Mouse (Mus musculus): Measurements from ENCODE around the gene Tnks1bp1.

DNA sequence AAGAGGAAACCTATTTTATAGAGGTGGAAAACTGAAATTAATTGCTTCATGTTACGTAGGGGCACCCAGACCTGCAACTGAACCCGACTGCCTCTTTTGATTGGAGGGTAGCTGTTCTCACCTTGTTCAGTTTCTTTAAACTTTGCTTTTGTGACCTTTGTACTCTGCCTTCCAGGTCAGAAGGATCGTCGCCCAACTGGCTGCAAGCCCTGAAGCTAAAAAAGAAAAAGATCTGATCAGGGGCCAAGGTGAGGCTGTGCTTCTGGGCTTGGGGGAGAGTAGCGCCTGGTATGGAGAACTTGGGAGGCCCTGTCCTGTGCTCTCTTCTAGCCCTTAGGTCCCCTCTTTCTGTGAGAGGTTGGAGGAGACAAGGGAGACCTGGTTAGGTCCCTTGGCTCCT lies 24.1 kb downstream of the Tnks1bp1 start:
- no peak for TF ChIP-seq EP300 (optimal IDR thresholded peaks at IDR 0.05)
- TF ChIP-seq CTCF (IDR thresholded peaks at IDR 0.05; ENCODE audit: low read depth): no peak

Data from stomach, postnatal 0 days (tissue).